Mouse (Mus musculus) G1E (cell line): ENCODE results near the gene Faf1. TPM values are rescaled to one million over a fixed set of nuclear protein-coding genes. Genes with fewer than 3 reads are reported as not detected.

Experiments
- ATAC-seq: 2 replicates; pipeline ENCODE4 v1.8.0; 2016; ENCODE audit warnings: mild to moderate bottlenecking; ENCODE audit not compliant: insufficient number of reproducible peaks, poor library complexity, low FRiP score, severe bottlenecking; ENCODE audit errors: extremely low read depth
- DNase-seq: peaks from one replicate; pipeline ENCODE4 v3.0.0; 2012; ENCODE audit warnings: low spot score
- H3K27me3 ChIP-seq: 2 replicates; pipeline ENCODE4 v1.6.1; 2012; ENCODE audit warnings: mild to moderate bottlenecking, low read length, inconsistent platforms; ENCODE audit not compliant: insufficient read depth
- H3K36me3 ChIP-seq: replicated peaks from 2 replicates; pipeline ENCODE3; 2012; ENCODE audit warnings: mild to moderate bottlenecking, inconsistent platforms
- H3K4me1 ChIP-seq: 2 replicates; pipeline ENCODE4 v1.6.1; 2012; ENCODE audit warnings: low read depth, low read length, inconsistent platforms, mixed read lengths; ENCODE audit not compliant: insufficient read depth
- H3K4me3 ChIP-seq: 2 replicates; pipeline ENCODE4 v1.5.1; 2012; ENCODE audit warnings: low read depth, mild to moderate bottlenecking, inconsistent platforms, low read length, moderate library complexity, mixed read lengths
- H3K9me3 ChIP-seq: replicated peaks from 2 replicates; pipeline ENCODE4 v1.6.1; 2012; ENCODE audit warnings: inconsistent platforms
- CTCF ChIP-seq: IDR thresholded peaks from 2 replicates; pipeline ENCODE4 v1.5.1; 2012; ENCODE audit warnings: low read depth, low read length, inconsistent platforms, mixed read lengths
- GATA1 ChIP-seq: IDR thresholded peaks from 2 replicates; pipeline ENCODE4 v1.6.1; 2012; ENCODE audit warnings: borderline replicate concordance, low read length, inconsistent platforms, mixed read lengths
- GATA2 ChIP-seq: IDR thresholded peaks from 2 replicates; pipeline ENCODE4 v1.6.1; 2012; ENCODE audit warnings: low read depth, low read length, inconsistent platforms, borderline replicate concordance
- POLR2AphosphoS5 ChIP-seq: IDR thresholded peaks from 2 replicates; pipeline ENCODE4 v1.6.1; 2012; ENCODE audit warnings: low read depth, low read length, inconsistent platforms; ENCODE audit not compliant: insufficient replicate concordance
- TAL1 ChIP-seq: conservative IDR thresholded peaks from 2 replicates; pipeline ENCODE4 v1.6.1; 2012; ENCODE audit warnings: low read depth, low read length, inconsistent platforms, mixed read lengths
- polyA plus RNA-seq: library from polyadenylated mRNA; stranded (reverse); fragments of >175 nt; gene quantifications from 2 replicates; pipeline ENCODE4 v1.2.3, GENCODE M21; 2012
- total RNA-seq, 2 experiments: library from RNA; stranded (forward) in 1 of 2; stranded (reverse) in 1 of 2; fragments of 200-1000 nt in 1 of 2; fragments of >200 nt in 1 of 2; fragmentation: Nextera tagmentation in 1 of 2; gene quantifications; 2 replicates each; pipeline ENCODE4 v1.2.3; 2014 to 2017

The Faf1 gene
- total and polyA plus RNA-seq, 3 experiments: 7.1 to 71.9 (median 65.0) TPM

- Histone ChIP-seq H3K36me3 (peaks cover 70% of the 10 kb centered on the region), H3K4me1 (no peaks in the 10 kb centered on the region), H3K9me3 (no peaks in the 10 kb centered on the region), H3K27me3 (no peaks in the 10 kb centered on the region), H3K4me3 (no peak overlapping the region)
- DNase-seq (no peak), ATAC-seq (no peak)
- TF ChIP-seq CTCF (no peak), TAL1 (no peak), POLR2AphosphoS5 (no peak), GATA1 (no peak), GATA2 (no peak)
Measured at GRCm38 (mm10) chr4:109963570-109964279, 287.3 kb downstream of the Faf1 start.

- Histone ChIP-seq H3K4me1 (no peaks in the 10 kb centered on the region), H3K9me3 (peaks cover 4% of the 10 kb centered on the region), H3K27me3 (no peaks in the 10 kb centered on the region), H3K4me3 (no peak overlapping the region), H3K36me3 (peaks cover 32% of the 10 kb centered on the region)
- no peak for ATAC-seq
- DNase-seq: no peak
- TF ChIP-seq TAL1: no peak
Measured at GRCm38 (mm10) chr4:109969561-109969960, 293.2 kb downstream of the Faf1 start.

- no peak overlapping the region for H3K4me3 ChIP-seq
- H3K9me3 ChIP-seq: peaks cover 45% of the 10 kb centered on the region
- no peaks in the 10 kb centered on the region; the same call in 1 of the 2 replicates for H3K27me3 ChIP-seq
- ATAC-seq (no peak), DNase-seq (no peak)
- TF ChIP-seq CTCF: no peak
- TF ChIP-seq GATA1: no peak
- no peak for TF ChIP-seq GATA2
- TF ChIP-seq POLR2AphosphoS5: no peak
- TF ChIP-seq TAL1: no peak
- peaks cover 3% of the 10 kb centered on the region for H3K36me3 ChIP-seq
- H3K4me1 ChIP-seq: no peaks in the 10 kb centered on the region
Measured at GRCm38 (mm10) chr4:109973991-109974654, 297.7 kb downstream of the Faf1 start.

DNA sequence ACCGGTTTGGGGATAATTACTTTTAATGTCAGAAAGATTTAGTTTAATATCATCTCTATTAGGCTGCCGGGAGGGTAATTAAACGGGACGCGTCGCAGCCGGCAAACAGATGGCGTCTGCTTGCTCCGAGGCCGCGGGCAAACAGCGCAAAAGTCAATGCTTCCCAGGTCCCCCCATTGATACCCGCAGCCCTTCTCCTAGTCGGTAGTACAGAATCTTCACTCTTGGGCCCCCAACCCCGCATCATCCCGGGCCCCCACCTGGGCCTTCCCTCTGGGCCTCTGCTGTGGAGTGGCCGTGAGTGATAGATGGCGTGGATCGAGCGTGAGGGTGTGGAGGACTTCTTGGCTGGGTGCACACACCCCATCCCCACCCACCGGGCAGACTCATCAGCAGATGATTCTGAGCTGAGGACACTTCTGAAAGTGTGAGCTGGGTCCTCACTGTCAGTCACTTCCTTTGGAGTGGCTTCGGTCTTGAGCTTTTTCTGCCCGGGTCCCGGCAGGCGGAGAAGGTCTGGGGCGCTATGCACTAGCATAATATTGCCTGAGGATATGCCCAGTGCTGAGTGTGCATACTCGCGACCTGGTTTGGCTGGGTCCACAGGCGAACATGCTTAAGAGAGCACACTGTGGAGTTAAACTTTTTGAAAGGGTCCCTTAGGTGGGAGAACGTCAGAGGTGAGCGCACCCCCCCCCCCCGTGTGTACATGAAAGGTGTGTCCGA, 298.4 kb downstream of the Faf1 start:
- no peaks in the 10 kb centered on the region; the same call in 1 of the 2 replicates for H3K4me1 ChIP-seq
- no peak for ATAC-seq
- peaks cover 49% of the 10 kb centered on the region for H3K9me3 ChIP-seq
- no peak overlapping the region for H3K4me3 ChIP-seq
- no peaks in the 10 kb centered on the region for H3K36me3 ChIP-seq
- TF ChIP-seq POLR2AphosphoS5 (no peak), GATA2 (no peak), GATA1 (no peak), TAL1 (no peak), CTCF (no peak)
- DNase-seq: no peak
- H3K27me3 ChIP-seq: no peaks in the 10 kb centered on the region; the same call in 1 of the 2 replicates

DNA sequence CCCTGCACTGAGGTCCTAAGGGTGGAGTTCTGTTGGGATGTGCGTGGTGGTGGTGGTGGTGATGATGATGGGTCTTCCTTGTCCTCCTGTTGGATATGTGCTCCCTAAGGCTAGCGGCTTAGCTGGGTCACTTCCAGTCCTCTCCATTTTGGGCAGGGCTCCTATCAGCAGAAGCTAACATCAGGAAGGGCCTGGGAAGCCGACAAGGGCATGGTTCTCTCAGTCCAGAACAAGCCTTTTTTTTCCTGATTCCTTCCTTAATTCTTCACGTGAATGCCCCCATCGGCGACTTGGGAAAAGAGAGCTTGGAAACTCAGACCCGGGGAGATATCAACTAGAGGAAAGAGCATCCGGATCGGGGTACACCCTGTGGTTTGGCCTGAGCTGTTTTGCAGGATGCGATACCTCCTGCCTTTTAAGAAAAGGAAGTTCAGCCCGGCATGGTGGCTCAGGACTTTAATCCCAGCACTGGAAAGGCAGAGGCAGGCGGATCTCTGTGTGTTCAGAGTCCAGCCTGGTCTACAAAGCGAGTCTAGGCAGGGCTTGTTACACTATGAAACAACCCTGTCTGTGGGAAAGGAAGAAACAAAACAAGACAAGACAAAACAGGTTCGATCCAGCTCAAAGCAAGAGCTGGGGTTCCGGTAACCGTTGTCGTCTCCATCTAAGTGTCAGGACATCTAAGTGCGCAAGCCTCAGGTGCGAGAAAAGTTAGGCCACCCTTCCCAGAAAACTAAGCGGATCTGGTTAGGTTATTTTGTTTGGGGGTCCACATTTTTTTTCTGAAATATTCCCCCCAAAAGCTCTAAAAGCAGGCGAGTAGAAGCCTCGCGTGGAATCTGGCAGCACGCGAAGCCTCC, 299.2 kb downstream of the Faf1 start:
- DNase-seq (no peak), ATAC-seq (no peak)
- H3K4me1 ChIP-seq: no peaks in the 10 kb centered on the region; the same call in 1 of the 2 replicates
- no peaks in the 10 kb centered on the region; the same call in 1 of the 2 replicates for H3K27me3 ChIP-seq
- no peak overlapping the region for H3K4me3 ChIP-seq
- no peak for TF ChIP-seq CTCF
- TF ChIP-seq POLR2AphosphoS5: no peak
- no peak for TF ChIP-seq GATA1
- TF ChIP-seq TAL1: no peak
- no peak for TF ChIP-seq GATA2
- H3K9me3 ChIP-seq: peaks cover 57% of the 10 kb centered on the region
- peaks cover 2% of the 10 kb centered on the region for H3K36me3 ChIP-seq
